Comparison of ENCODE assay signal across 11 mouse cellular contexts in genomic region chr17:57085970-57086757, GRCm38 (mm10). TPM values are rescaled to one million over a fixed set of nuclear protein-coding genes. Genes with fewer than 3 reads are reported as not detected.
A peak's percentile ranks its signal among the peaks of the same experiment; 100 is the strongest.
DNase-seq lines count a peak whose midpoint lies in the region; ATAC-seq and TF ChIP-seq lines count a peak whose summit lies in the region.
"Had no signal": no experiment of that assay in that cellular context is flagged by ENCODE, and none has a peak within 500 bp of the region (broad histone marks: within the 10 kb centered on the region; RNA-seq: fewer than 3 reads in every experiment).

No protein-coding gene starts in this region.

- no peak overlapping the region for H3K9ac ChIP-seq in hindbrain, embryonic 16.5 days (ENCODE audit: low read depth, low read length)
- H3K9ac ChIP-seq in stomach, postnatal 0 days (ENCODE audit: low read length), result no peak overlapping the region

- H3K4me2 ChIP-seq in hindbrain, embryonic 16.5 days (ENCODE audit: low read length), result peak overlapping the region; percentile 62
- no peak overlapping the region for H3K4me2 ChIP-seq in stomach, postnatal 0 days (replicated peaks; ENCODE audit: low read depth)

- WGBS in forebrain, embryonic 10.5 days, result 91% methylated on average over 11 of the region's 11 CpGs
- WGBS in hindbrain, embryonic 16.5 days, result 87% methylated on average over 11 of the region's 11 CpGs
- 82% methylated on average over 11 of the region's 11 CpGs for WGBS in stomach, postnatal 0 days

- peak overlapping the region; percentile 59; the same call in 1 of the 2 replicates for H3K4me3 ChIP-seq in forebrain, embryonic 10.5 days
- peak overlapping the region; percentile 68 for H3K4me3 ChIP-seq in hindbrain, embryonic 16.5 days (ENCODE audit: low read length)
- no peak overlapping the region for H3K4me3 ChIP-seq in stomach, postnatal 0 days (ENCODE audit: low read depth, low read length)

- TF ChIP-seq CTCF in stomach, postnatal 0 days (IDR thresholded peaks at IDR 0.05; ENCODE audit: low read depth), result no peak

- peaks cover 12% of the 10 kb centered on the region for H3K4me1 ChIP-seq in forebrain, embryonic 10.5 days
- H3K4me1 ChIP-seq in hindbrain, embryonic 16.5 days (ENCODE audit: control insufficient read depth, insufficient read depth, low read depth, low read length), result peaks cover 10% of the 10 kb centered on the region
- no peaks in the 10 kb centered on the region for H3K4me1 ChIP-seq in stomach, postnatal 0 days (replicated peaks; ENCODE audit: control insufficient read depth, insufficient read depth)

- no peak for ATAC-seq in hindbrain, embryonic 16.5 days
- 0 out of 2 replicates have a peak, but pooled peaks have one; percentile 27 for ATAC-seq in stomach, postnatal 0 days (ENCODE audit: low FRiP score, low TSS enrichment)

- no peak overlapping the region for H3K27ac ChIP-seq in forebrain, embryonic 10.5 days
- no peak overlapping the region for H3K27ac ChIP-seq in hindbrain, embryonic 16.5 days (ENCODE audit: low read depth, low read length)
- no peak overlapping the region for H3K27ac ChIP-seq in stomach, postnatal 0 days (replicated peaks)
- H3K27ac ChIP-seq: embryonic facial prominence, embryonic 13.5 days; kidney, embryonic 15.5 days had no signal

- no peak for TF ChIP-seq EP300 in stomach, postnatal 0 days (optimal IDR thresholded peaks at IDR 0.05)

- DNase-seq in testis, postnatal 10 days (ENCODE audit: low spot score), result peak; percentile 52
- no peak for DNase-seq in testis, postnatal 14 days (ENCODE audit: low spot score)
- DNase-seq in forebrain, embryonic 10.5 days (ENCODE audit: extremely low spot score, low spot score), result no peak
- DNase-seq in stomach, postnatal 0 days (ENCODE audit: low spot score), result no peak
- DNase-seq in adipocyte (ENCODE audit: low spot score), result no peak
- DNase-seq in urinary bladder, adult 2 months (ENCODE audit: low spot score), result no peak
- no peak for DNase-seq in retina, postnatal 1 day
- DNase-seq: lung, adult 18-20 months had no signal

- peaks cover 15% of the 10 kb centered on the region for H3K36me3 ChIP-seq in forebrain, embryonic 10.5 days (replicated peaks)
- peaks cover 6% of the 10 kb centered on the region for H3K36me3 ChIP-seq in hindbrain, embryonic 16.5 days (ENCODE audit: control insufficient read depth, insufficient read depth, low read length)
- no peaks in the 10 kb centered on the region for H3K36me3 ChIP-seq in stomach, postnatal 0 days (ENCODE audit: control insufficient read depth, insufficient read depth, low read length)
- H3K36me3 ChIP-seq: embryonic facial prominence, embryonic 13.5 days; kidney, embryonic 15.5 days had no signal

- no peaks in the 10 kb centered on the region for H3K9me3 ChIP-seq in forebrain, embryonic 10.5 days
- no peaks in the 10 kb centered on the region for H3K9me3 ChIP-seq in hindbrain, embryonic 16.5 days (ENCODE audit: control insufficient read depth, low read length)
- H3K9me3 ChIP-seq in stomach, postnatal 0 days (ENCODE audit: control insufficient read depth, low read length), result no peaks in the 10 kb centered on the region
- H3K9me3 ChIP-seq: embryonic facial prominence, embryonic 13.5 days; kidney, embryonic 15.5 days had no signal

- H3K27me3 ChIP-seq in forebrain, embryonic 10.5 days (ENCODE audit: poor library complexity, severe bottlenecking), result peaks cover 33% of the 10 kb centered on the region
- no peaks in the 10 kb centered on the region for H3K27me3 ChIP-seq in hindbrain, embryonic 16.5 days (replicated peaks; ENCODE audit: control insufficient read depth, insufficient read depth, low read length)
- H3K27me3 ChIP-seq in stomach, postnatal 0 days (ENCODE audit: control insufficient read depth, insufficient read depth, low read length), result no peaks in the 10 kb centered on the region

RNA-seq across cellular contexts. Expression of gene Tubb4a, which starts 1.4 kb away (rescaled TPM):
- polyA plus RNA-seq in forebrain, embryonic 10.5 days (2016; fragmentation: Nextera tagmentation; extraction: Ambion mirVana), result 36.2 and 40.1 TPM in 2 replicates
- polyA plus RNA-seq in hindbrain, embryonic 16.5 days (2015; fragmentation: Nextera tagmentation; extraction: Ambion mirVana), result 362 and 407 TPM in 2 replicates
- polyA plus RNA-seq in stomach, postnatal 0 days (2015; fragmentation: Nextera tagmentation; extraction: Ambion mirVana), result 9.5 and 11.5 TPM in 2 replicates
- polyA plus RNA-seq in urinary bladder, adult 2 months (2012; rRNA removed), result 3.8 and 5.9 TPM in 2 replicates

RNA-seq across cellular contexts. Expression of gene Dennd1c, which starts 7.8 kb away (rescaled TPM):
- 2.7 and 4.1 TPM in 2 replicates for polyA plus RNA-seq in forebrain, embryonic 10.5 days (2016; fragmentation: Nextera tagmentation; extraction: Ambion mirVana)
- 3.8 and 4.7 TPM in 2 replicates for polyA plus RNA-seq in hindbrain, embryonic 16.5 days (2015; fragmentation: Nextera tagmentation; extraction: Ambion mirVana)
- polyA plus RNA-seq in stomach, postnatal 0 days (2015; fragmentation: Nextera tagmentation; extraction: Ambion mirVana), result 2.4 and 2.8 TPM in 2 replicates
- polyA plus RNA-seq in urinary bladder, adult 2 months (2012; rRNA removed), result 5.1 and 6.1 TPM in 2 replicates

RNA-seq across cellular contexts. Expression of gene Tnfsf9, which starts 19.0 kb away (rescaled TPM):
- polyA plus RNA-seq in forebrain, embryonic 10.5 days (2016; fragmentation: Nextera tagmentation; extraction: Ambion mirVana), result 10.6 and 11.3 TPM in 2 replicates
- polyA plus RNA-seq in hindbrain, embryonic 16.5 days (2015; fragmentation: Nextera tagmentation; extraction: Ambion mirVana), result 8.7 and 9.3 TPM in 2 replicates
- polyA plus RNA-seq in stomach, postnatal 0 days (2015; fragmentation: Nextera tagmentation; extraction: Ambion mirVana), result 2.3 and 3.5 TPM in 2 replicates
- 5.7 and 8.8 TPM in 2 replicates for polyA plus RNA-seq in urinary bladder, adult 2 months (2012; rRNA removed)

RNA-seq across cellular contexts. Expression of gene Slc25a23, which starts 26.5 kb away (rescaled TPM):
- polyA plus RNA-seq in forebrain, embryonic 10.5 days (2016; fragmentation: Nextera tagmentation; extraction: Ambion mirVana), result 10.0 and 10.6 TPM in 2 replicates
- polyA plus RNA-seq in hindbrain, embryonic 16.5 days (2015; fragmentation: Nextera tagmentation; extraction: Ambion mirVana), result 43.2 and 44.7 TPM in 2 replicates
- 3.1 and 4.2 TPM in 2 replicates for polyA plus RNA-seq in stomach, postnatal 0 days (2015; fragmentation: Nextera tagmentation; extraction: Ambion mirVana)
- 34.2 and 71.3 TPM in 2 replicates for polyA plus RNA-seq in urinary bladder, adult 2 months (2012; rRNA removed)

RNA-seq across cellular contexts. Expression of gene Crb3, which starts 27.3 kb away (rescaled TPM):
- 3.6 and 4.0 TPM in 2 replicates for polyA plus RNA-seq in forebrain, embryonic 10.5 days (2016; fragmentation: Nextera tagmentation; extraction: Ambion mirVana)
- 5.1 and 6.3 TPM in 2 replicates for polyA plus RNA-seq in hindbrain, embryonic 16.5 days (2015; fragmentation: Nextera tagmentation; extraction: Ambion mirVana)
- 74.9 and 82.7 TPM in 2 replicates for polyA plus RNA-seq in stomach, postnatal 0 days (2015; fragmentation: Nextera tagmentation; extraction: Ambion mirVana)
- polyA plus RNA-seq in urinary bladder, adult 2 months (2012; rRNA removed), result 22.8 and 32.2 TPM in 2 replicates
